Mouse (Mus musculus) macrophage (primary cell): ENCODE measurements around the gene Olfr324. TPM values are rescaled to one million over a fixed set of nuclear protein-coding genes. Genes with fewer than 3 reads are reported as not detected.
A peak's percentile ranks its signal among the peaks of the same experiment; 100 is the strongest.

Source experiments
- H3K27ac ChIP-seq: fragments of 350-480 bp; formaldehyde crosslinking; 2 replicates; pipeline ENCODE4 v1.9.0; 2021
- H3K36me3 ChIP-seq: fragments of 350-480 bp; formaldehyde crosslinking; 2 replicates; pipeline ENCODE4 v1.9.0; 2021; ENCODE audit errors: inconsistent target
- H3K4me3 ChIP-seq: fragments of 350-480 bp; formaldehyde crosslinking; 2 replicates; pipeline ENCODE4 v1.9.0; 2021; ENCODE audit errors: inconsistent target
- H3K79me2 ChIP-seq: fragments of 350-480 bp; formaldehyde crosslinking; 2 replicates; pipeline ENCODE4 v1.9.0; 2021; ENCODE audit errors: inconsistent target
- WGBS: methylation state at CpG from one replicate; pipeline ENCODE4 v1.1.7; 2026; ENCODE audit warnings: inconsistent platforms; ENCODE audit not compliant: missing documents; 5-methylcytosine and 5-hydroxymethylcytosine counted together
- polyA plus RNA-seq: library from polyadenylated mRNA; stranded (reverse); fragments of 250-400 nt; gene quantifications from 3 replicates; pipeline ENCODE4 v1.2.4, GENCODE M21; 2018; ENCODE audit warnings: inconsistent platforms

The Olfr324 gene
- polyA plus RNA-seq, 1 experiment from 2014 or later = not detected

GRCm38 (mm10) chr11:58607030-58607429 lies 12.1 kb downstream of the Olfr324 start:
- H3K36me3 ChIP-seq = no peaks in the 10 kb centered on the region
- WGBS = 84% methylated on average over 6 of the region's 6 CpGs
- H3K27ac ChIP-seq = no peak overlapping the region
- H3K4me3 ChIP-seq = no peak overlapping the region
- H3K79me2 ChIP-seq = no peaks in the 10 kb centered on the region

DNA sequence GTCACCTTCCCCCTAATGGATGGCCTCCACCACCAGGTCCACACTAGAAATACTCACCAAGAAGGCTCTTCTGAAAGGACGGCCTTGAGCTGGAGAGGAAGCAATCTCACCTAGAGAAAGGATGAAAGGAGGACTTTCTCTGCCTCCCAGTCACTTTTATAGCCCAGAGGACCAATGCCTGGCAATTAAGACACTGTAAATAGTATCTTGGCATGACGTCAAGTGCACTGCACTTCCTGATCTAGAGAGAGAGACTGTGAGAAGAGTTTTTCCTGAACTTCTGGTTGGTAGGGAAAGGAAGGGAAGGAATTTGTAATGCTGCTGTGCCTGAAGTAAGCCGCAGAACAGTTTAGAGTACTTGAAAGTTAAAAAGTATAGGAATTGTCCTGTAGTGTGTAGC lies 18.4 kb downstream of the Olfr324 start:
- WGBS = 71% methylated on average over 3 of the region's 3 CpGs
- H3K27ac ChIP-seq = no peak overlapping the region
- H3K36me3 ChIP-seq = no peaks in the 10 kb centered on the region
- no peaks in the 10 kb centered on the region for H3K79me2 ChIP-seq
- H3K4me3 ChIP-seq = no peak overlapping the region

DNA sequence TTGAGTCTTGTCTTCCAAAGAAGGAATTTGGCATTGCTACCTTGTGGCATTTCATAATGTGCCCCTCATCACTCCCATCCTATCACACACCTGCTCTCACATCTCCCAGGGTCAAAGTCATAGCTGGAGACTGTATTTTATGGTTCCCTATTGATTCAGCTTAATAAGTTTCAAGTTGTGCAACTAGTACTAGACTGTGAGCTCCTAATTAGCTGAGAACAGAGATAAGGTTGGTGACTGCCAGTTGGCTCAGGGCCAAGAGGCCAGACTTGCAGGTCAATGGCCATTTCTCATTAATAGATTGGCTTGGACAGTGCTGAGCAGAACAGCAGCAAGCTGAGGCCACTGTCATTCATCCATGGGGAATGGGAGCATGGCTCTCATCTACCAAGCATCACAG lies 19.6 kb downstream of the Olfr324 start:
- Histone ChIP-seq H3K36me3 (no peaks in the 10 kb centered on the region), H3K79me2 (no peaks in the 10 kb centered on the region), H3K27ac (no peak overlapping the region), H3K4me3 (no peak overlapping the region)

GRCm38 (mm10) chr11:58615975-58616374 lies 21.1 kb downstream of the Olfr324 start, which contains the start of gene 2210407C18Rik:
Gene 2210407C18Rik (minus strand): TSS chr11:58616075.
- Histone ChIP-seq H3K27ac (no peak within 1 kb of the TSS), H3K79me2 (no peaks in the 10 kb centered on the region), H3K36me3 (no peaks in the 10 kb centered on the region), H3K4me3 (no peak within 1 kb of the TSS)
- 88% methylated on average over 4 of the region's 4 CpGs for WGBS

GRCm38 (mm10) chr11:58618369-58618768 lies 23.5 kb downstream of the Olfr324 start:
- Histone ChIP-seq H3K4me3 (no peak overlapping the region), H3K79me2 (no peaks in the 10 kb centered on the region), H3K36me3 (no peaks in the 10 kb centered on the region), H3K27ac (no peak overlapping the region)
- 79% methylated on average over 3 of the region's 3 CpGs for WGBS

GRCm38 (mm10) chr11:58618793-58619192 lies 23.9 kb downstream of the Olfr324 start:
- WGBS = 79% methylated on average over 6 of the region's 6 CpGs
- H3K79me2 ChIP-seq = no peaks in the 10 kb centered on the region
- no peak overlapping the region for H3K27ac ChIP-seq
- no peak overlapping the region for H3K4me3 ChIP-seq
- H3K36me3 ChIP-seq = no peaks in the 10 kb centered on the region

DNA sequence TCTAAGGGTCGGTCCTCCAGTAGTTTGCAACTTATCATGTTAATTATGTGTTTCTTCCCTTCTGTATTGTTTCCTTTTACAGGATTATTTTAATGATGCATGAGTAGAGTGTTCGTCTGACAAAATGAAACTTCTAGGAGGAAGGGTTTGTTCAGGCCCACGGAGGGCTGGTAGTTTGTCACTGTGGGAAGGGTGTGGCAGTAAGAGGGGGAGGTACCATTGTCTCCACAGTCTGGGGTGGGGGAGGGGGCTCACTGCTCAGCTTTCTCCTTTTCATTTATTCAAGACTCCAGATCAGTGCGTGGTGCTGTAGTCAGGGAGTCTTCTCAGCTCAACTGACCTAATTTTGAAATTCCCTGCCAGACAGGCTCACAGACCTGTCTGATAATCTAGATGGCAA lies 31.2 kb downstream of the Olfr324 start:
- Histone ChIP-seq H3K79me2 (no peaks in the 10 kb centered on the region), H3K4me3 (no peak overlapping the region), H3K36me3 (no peaks in the 10 kb centered on the region), H3K27ac (no peak overlapping the region)
- 46% methylated on average over 4 of the region's 4 CpGs for WGBS

GRCm38 (mm10) chr11:58630401-58630800 lies 35.5 kb downstream of the Olfr324 start, which contains the start of gene Olfr323:
Gene Olfr323 (minus strand): TSS chr11:58630501.
- Histone ChIP-seq H3K27ac (no peak within 1 kb of the TSS), H3K79me2 (no peaks in the 10 kb centered on the region), H3K4me3 (no peak within 1 kb of the TSS), H3K36me3 (no peaks in the 10 kb centered on the region)
- WGBS = 67% methylated on average over 5 of the region's 5 CpGs

- Histone ChIP-seq H3K36me3 (no peaks in the 10 kb centered on the region), H3K27ac (no peak overlapping the region), H3K79me2 (no peaks in the 10 kb centered on the region), H3K4me3 (no peak overlapping the region)
- 87% methylated on average over 3 of the region's 4 CpGs for WGBS
Observed at GRCm38 (mm10) chr11:58634878-58635277, 40.0 kb downstream of the Olfr324 start.

DNA sequence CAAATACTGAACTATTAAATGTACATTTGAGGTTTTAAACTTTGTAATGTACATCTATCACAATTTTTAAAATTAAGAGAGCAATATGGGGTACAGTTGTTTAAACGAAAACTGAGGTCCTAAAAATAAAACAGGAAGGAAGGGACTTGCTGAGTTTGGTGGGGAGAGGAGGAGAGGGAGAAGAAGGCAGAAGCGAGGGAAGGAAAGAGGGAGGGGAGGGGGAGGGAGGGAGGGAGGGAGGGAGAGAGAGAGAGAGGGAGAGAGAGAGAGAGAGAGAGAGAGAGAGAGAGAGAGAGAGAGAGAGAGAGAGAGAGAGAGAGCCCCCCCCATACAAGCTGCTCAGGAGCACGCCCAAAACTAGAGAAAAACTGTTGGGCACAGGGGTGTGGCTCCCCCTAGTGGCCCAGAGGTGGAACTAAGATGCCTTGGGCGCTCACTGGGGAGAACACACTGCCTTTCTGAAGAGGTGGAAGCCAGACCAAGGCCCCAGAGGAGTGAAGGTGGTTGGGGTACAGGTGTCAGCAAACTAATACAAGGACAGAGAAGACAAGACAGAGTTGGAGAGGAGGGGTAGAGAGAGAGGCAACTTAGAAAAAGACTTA lies 41.6 kb downstream of the Olfr324 start:
- no peaks in the 10 kb centered on the region for H3K79me2 ChIP-seq
- no peak overlapping the region for H3K4me3 ChIP-seq
- H3K27ac ChIP-seq = peak overlapping the region; percentile 29
- 12% methylated on average over 3 of the region's 4 CpGs for WGBS
- no peaks in the 10 kb centered on the region for H3K36me3 ChIP-seq

- H3K27ac ChIP-seq = no peak overlapping the region
- H3K4me3 ChIP-seq = no peak overlapping the region
- WGBS = 80% methylated on average over 7 of the region's 7 CpGs
Observed at GRCm38 (mm10) chr11:58638176-58638701, 43.3 kb downstream of the Olfr324 start.

DNA sequence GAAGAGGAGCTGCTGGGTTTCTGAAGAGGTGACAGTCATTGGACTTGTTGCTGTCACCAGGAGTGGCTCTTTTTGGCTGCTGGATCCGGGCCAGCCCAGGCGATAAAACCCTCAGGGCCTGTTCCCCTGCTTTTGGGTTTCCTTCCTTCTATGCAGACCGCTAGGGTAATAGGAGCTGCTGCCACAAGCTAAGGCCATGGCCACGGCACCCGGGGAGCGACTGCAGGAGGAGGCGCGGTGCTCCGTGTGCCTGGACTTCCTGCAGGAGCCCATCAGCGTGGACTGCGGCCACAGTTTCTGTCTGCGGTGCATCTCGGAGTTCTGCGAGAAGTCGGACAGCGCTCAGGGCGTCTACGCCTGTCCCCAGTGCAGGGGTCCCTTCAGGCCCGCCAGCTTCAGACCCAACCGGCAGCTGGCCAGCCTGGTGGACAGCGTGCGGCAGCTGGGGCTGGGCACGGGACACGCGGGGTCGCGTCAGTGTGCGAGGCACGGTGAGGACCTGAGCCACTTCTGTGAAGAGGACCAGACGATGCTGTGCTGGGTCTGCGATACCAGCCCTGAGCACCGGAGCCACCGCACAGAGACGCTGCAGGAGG lies 45.5 kb downstream of the Olfr324 start, which contains the start of gene Trim58:
Gene Trim58, plus strand, starts transcription at position 194 of the 596 bp plus-strand sequence.
- 3% methylated on average over 34 of the region's 34 CpGs for WGBS
- no peak within 1 kb of the TSS for H3K27ac ChIP-seq
- H3K4me3 ChIP-seq = no peak within 1 kb of the TSS
- no peaks in the 10 kb centered on the region for H3K36me3 ChIP-seq
- no peaks in the 10 kb centered on the region for H3K79me2 ChIP-seq

More at GRCm38 (mm10) chr11:58638176-58638701, 43.3 kb downstream of the Olfr324 start:
- H3K36me3 ChIP-seq = no peaks in the 10 kb centered on the region
- H3K79me2 ChIP-seq = no peaks in the 10 kb centered on the region

- no peak overlapping the region for H3K4me3 ChIP-seq
- WGBS = 13% methylated on average over 13 of the region's 14 CpGs
- H3K27ac ChIP-seq = no peak overlapping the region
- no peaks in the 10 kb centered on the region for H3K36me3 ChIP-seq
- no peaks in the 10 kb centered on the region for H3K79me2 ChIP-seq
Observed at GRCm38 (mm10) chr11:58641057-58641456, 46.1 kb downstream of the Olfr324 start.

- Histone ChIP-seq H3K4me3 (no peak overlapping the region), H3K27ac (no peak overlapping the region), H3K79me2 (no peaks in the 10 kb centered on the region), H3K36me3 (no peaks in the 10 kb centered on the region)
- 75% methylated on average over 13 of the region's 13 CpGs for WGBS
Observed at GRCm38 (mm10) chr11:58641638-58642358, 46.9 kb downstream of the Olfr324 start.

GRCm38 (mm10) chr11:58643350-58643749 lies 48.4 kb downstream of the Olfr324 start:
- Histone ChIP-seq H3K36me3 (no peaks in the 10 kb centered on the region), H3K4me3 (no peak overlapping the region)
- 32% methylated on average over 6 of the region's 6 CpGs for WGBS

More at GRCm38 (mm10) chr11:58643350-58643749, 48.4 kb downstream of the Olfr324 start:
- Histone ChIP-seq H3K79me2 (no peaks in the 10 kb centered on the region), H3K27ac (no peak overlapping the region)
